Mouse (Mus musculus) midbrain, embryonic 11.5 days (tissue): ENCODE data around the gene Axin2. TPM values are rescaled to one million over a fixed set of nuclear protein-coding genes. Genes with fewer than 3 reads are reported as not detected.
"Not testable (repeated sequence)": the region's sequence is repeated elsewhere in the genome, so short reads cannot be mapped to it uniquely, and the experiment has no call there.

Experiments used
- ATAC-seq: fragments of 200-750 bp; cut with Nextera tagmentation; 2 replicates; pipeline ENCODE4 v1.8.0; 2017; ENCODE audit warnings: moderate TSS enrichment, moderate library complexity; ENCODE audit not compliant: low FRiP score
- DNase-seq: peaks from one replicate; pipeline ENCODE4 v3.0.0; 2015; ENCODE audit warnings: low spot score; ENCODE audit errors: missing footprints
- H3K27ac ChIP-seq: fragments of 300-500 bp; sonication (generic); 2 replicates; pipeline ENCODE4 v1.5.1; 2014; ENCODE audit warnings: low read depth, low read length
- H3K27me3 ChIP-seq: fragments of 300-500 bp; sonication (generic); 2 replicates; pipeline ENCODE4 v1.6.1; 2014; ENCODE audit warnings: mild to moderate bottlenecking, low read length, moderate library complexity, mixed read lengths; ENCODE audit not compliant: control insufficient read depth, insufficient read depth
- H3K36me3 ChIP-seq: fragments of 300-500 bp; sonication (generic); 2 replicates; pipeline ENCODE4 v1.6.1; 2014; ENCODE audit warnings: mild to moderate bottlenecking, low read length, moderate library complexity, mixed read lengths; ENCODE audit not compliant: control insufficient read depth, insufficient read depth
- H3K4me1 ChIP-seq: fragments of 300-500 bp; sonication (generic); 2 replicates; pipeline ENCODE4 v1.6.1; 2014; ENCODE audit warnings: low read length; ENCODE audit not compliant: control insufficient read depth, insufficient read depth
- H3K4me2 ChIP-seq: fragments of 300-500 bp; sonication (generic); 2 replicates; pipeline ENCODE4 v1.6.1; 2014; ENCODE audit warnings: mild to moderate bottlenecking, moderate library complexity
- H3K4me3 ChIP-seq: fragments of 300-500 bp; sonication (generic); 2 replicates; pipeline ENCODE4 v1.5.1; 2014; ENCODE audit warnings: low read depth, low read length
- H3K9ac ChIP-seq: fragments of 300-500 bp; sonication (generic); 2 replicates; pipeline ENCODE4 v1.6.1; 2014; ENCODE audit warnings: low read length
- H3K9me3 ChIP-seq: fragments of 300-500 bp; sonication (generic); 2 replicates; pipeline ENCODE4 v1.6.1; 2016; ENCODE audit warnings: low read length; ENCODE audit not compliant: control insufficient read depth
- WGBS: fragments of 180-500 bp; shearing (Covaris S2); extraction: QIAGEN DNeasy Blood & Tissue Kit; methylation state at CpG from one replicate; pipeline ENCODE4 v1.1.7; 2014; 5-methylcytosine and 5-hydroxymethylcytosine counted together
- polyA plus RNA-seq: library from polyadenylated mRNA; unstranded; fragments of >200 nt; fragmentation: Nextera tagmentation; extraction: Ambion mirVana; gene quantifications from 2 replicates; pipeline ENCODE4 v1.2.1, GENCODE M21; 2014

Gene Axin2
- 20.8 and 23.1 TPM in 2 replicates for polyA plus RNA-seq

DNA sequence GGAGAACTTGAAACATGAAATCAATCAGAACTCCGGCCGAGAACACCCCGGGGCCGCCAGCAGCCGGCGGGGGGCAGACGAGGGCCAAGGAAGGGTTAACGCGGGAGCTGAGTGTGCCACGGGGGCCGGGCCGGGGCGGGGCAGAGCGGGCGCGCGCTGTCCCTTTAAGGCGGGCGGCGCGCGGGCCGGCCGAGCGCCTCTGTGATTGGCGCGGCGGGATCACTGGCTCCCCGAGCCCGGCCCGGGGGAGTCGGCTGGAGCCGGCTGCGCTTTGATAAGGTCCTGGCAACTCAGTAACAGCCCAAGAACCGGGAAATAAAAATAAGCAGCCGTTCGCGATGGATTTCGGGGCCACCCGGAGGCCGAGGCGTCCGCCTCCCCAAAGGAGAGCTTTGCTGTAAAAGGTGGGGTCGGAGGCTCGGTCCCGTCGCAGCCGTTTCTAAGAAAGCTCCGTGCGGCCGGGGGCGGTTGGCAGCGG is at the start of gene Axin2:
TSS of gene Axin2 (plus strand) at position 192 of the 478 bp plus-strand sequence.
- peak; percentile 89 for ATAC-seq
- Histone ChIP-seq H3K9ac (peak within 1 kb of the TSS; percentile 97), H3K4me2 (peak within 1 kb of the TSS; percentile 82), H3K4me1 (peaks cover 42% of the 10 kb centered on the region), H3K27ac (peak within 1 kb of the TSS; percentile 100), H3K9me3 (no peaks in the 10 kb centered on the region; the same call in 1 of the 2 replicates), H3K4me3 (peak within 1 kb of the TSS; percentile 93), H3K27me3 (no peaks in the 10 kb centered on the region), H3K36me3 (no peaks in the 10 kb centered on the region)
- WGBS = under 1% methylated on average over 53 of the region's 53 CpGs
- DNase-seq = peak; percentile 99

DNA sequence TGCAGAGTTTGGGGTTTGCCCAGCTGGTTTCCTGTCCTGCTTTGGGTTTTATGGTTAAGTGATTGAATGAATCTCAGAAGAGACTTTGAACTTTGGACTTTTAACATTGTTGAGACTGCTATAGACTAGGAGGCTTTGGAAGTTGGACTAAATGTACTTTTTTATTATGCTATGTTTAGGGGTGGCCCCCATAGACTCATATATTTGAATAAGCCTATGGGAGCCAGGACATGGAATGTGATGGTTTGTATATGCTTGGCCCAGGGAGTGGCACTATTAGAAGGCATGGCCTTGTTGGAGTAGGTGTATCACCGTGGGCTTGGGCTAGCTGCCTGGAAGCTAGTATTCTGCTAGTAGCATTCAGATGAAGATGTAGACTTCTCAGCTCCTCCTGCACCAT is 48.9 kb upstream of the Axin2 start:
- not testable (repeated sequence) for H3K4me1 ChIP-seq, H3K9me3 ChIP-seq, H3K27me3 ChIP-seq, DNase-seq, H3K36me3 ChIP-seq, H3K9ac ChIP-seq, H3K4me2 ChIP-seq, H3K27ac ChIP-seq, H3K4me3 ChIP-seq, ATAC-seq
- 96% methylated on average over 1 of the region's 1 CpGs for WGBS

DNA sequence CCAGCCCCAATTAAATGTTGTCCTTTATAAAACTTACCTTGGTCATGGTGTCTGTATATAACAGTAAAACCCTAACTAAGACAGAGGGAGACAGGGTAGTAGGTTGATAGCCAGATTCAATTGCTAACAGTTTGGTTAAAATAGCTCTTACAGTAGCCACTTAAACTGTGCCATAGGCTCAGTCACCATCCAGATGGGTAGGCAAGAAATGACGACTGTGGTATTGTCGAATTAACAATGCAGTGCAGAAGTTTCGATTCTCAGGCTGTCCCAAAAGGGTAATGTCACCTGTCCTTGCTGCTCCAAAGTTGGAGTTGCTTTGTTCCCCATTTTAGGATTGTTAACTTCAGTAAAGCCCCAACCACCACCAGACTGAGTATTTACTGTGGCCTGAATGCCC is 48.4 kb upstream of the Axin2 start:
- DNase-seq (no peak), ATAC-seq (no peak)
- Histone ChIP-seq H3K4me3 (no peak overlapping the region), H3K27ac (no peak overlapping the region), H3K27me3 (no peaks in the 10 kb centered on the region), H3K4me1 (no peaks in the 10 kb centered on the region), H3K9ac (no peak overlapping the region), H3K36me3 (no peaks in the 10 kb centered on the region), H3K4me2 (no peak overlapping the region), H3K9me3 (no peaks in the 10 kb centered on the region)
- WGBS = 88% methylated on average over 3 of the region's 3 CpGs

DNA sequence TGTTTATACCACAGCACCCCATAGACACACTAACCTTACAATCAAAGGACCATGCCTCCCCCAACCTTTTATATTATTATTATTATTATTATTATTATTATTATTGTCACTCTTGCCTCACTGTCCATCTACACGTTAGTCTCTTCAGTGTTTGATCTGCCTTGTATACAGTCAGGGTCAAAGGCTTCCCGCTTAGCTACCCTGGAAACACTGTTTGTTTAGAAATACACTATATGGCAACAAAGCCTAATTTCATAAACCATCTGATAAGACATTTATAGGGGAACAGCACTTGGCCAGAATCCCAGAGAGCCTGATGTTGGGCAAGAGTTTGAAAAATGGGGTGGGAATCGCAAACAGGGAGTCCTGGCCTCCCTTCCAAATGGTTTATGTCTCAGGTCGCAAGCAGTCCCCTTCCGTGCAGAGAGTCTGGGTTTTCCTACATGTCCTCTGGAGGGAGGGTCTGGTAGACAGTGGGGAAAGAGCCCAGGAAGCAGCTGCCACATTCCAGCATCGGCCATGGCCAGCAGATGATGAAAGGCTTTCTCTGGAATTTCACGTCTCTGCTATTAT is 43.4 kb upstream of the Axin2 start:
- no peaks in the 10 kb centered on the region for H3K36me3 ChIP-seq
- WGBS = 90% methylated on average over 7 of the region's 7 CpGs
- no peak overlapping the region for H3K4me3 ChIP-seq
- no peaks in the 10 kb centered on the region for H3K4me1 ChIP-seq
- no peak overlapping the region for H3K4me2 ChIP-seq
- no peak overlapping the region for H3K27ac ChIP-seq
- no peaks in the 10 kb centered on the region for H3K27me3 ChIP-seq
- H3K9ac ChIP-seq = no peak overlapping the region
- DNase-seq (no peak), ATAC-seq (no peak)
- H3K9me3 ChIP-seq = no peaks in the 10 kb centered on the region

DNA sequence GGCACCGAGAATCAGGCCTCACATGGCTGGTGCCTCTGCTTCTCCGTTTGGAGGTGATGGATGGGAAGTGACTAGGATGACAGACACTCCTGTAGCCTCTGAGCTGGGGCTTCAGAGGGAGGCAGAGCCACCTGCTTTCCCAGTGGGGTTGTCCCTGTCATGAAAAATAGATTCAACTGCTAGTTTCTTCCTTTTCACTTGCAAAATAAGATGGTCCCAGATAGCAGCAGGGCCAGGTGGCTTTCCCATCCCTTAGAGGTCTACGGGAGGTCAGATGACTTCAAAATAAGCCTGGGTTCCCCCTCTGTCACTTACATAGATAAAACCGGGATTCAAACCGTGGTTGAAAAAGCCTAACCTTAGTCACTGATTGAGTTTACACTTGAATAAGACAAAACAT is 42.6 kb upstream of the Axin2 start:
- DNase-seq = no peak
- Histone ChIP-seq H3K27me3 (no peaks in the 10 kb centered on the region), H3K9me3 (no peaks in the 10 kb centered on the region), H3K4me3 (no peak overlapping the region), H3K27ac (no peak overlapping the region), H3K9ac (no peak overlapping the region), H3K4me1 (no peaks in the 10 kb centered on the region), H3K36me3 (no peaks in the 10 kb centered on the region), H3K4me2 (no peak overlapping the region)
- WGBS = 78% methylated on average over 5 of the region's 5 CpGs
- no peak for ATAC-seq

DNA sequence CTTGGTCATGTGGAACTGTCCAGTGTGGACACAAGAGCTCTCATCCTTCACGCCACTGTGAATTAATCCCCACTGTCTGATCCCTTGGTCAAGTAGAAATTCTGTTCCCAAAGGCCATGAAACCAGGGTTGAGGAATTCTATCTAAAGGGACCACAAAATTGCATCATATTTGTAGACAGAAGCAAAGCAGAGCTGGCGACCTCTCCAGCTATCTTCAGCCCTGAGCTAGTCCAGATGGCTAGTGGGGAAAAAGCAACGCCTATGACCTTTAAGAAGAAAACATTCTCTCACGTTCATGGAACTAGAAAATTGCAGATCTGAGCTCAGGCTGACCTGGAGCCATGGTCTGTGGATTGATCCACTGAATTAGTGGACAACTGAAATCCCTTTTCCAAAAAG is 39.6 kb upstream of the Axin2 start:
- H3K4me1 ChIP-seq = peaks cover 5% of the 10 kb centered on the region; the same call in 1 of the 2 replicates
- no peak overlapping the region for H3K4me2 ChIP-seq
- DNase-seq = no peak
- WGBS = 81% methylated on average over 4 of the region's 4 CpGs
- ATAC-seq = no peak
- no peak overlapping the region for H3K27ac ChIP-seq
- no peaks in the 10 kb centered on the region for H3K9me3 ChIP-seq
- no peaks in the 10 kb centered on the region for H3K27me3 ChIP-seq
- no peaks in the 10 kb centered on the region for H3K36me3 ChIP-seq
- no peak overlapping the region for H3K4me3 ChIP-seq
- H3K9ac ChIP-seq = no peak overlapping the region

DNA sequence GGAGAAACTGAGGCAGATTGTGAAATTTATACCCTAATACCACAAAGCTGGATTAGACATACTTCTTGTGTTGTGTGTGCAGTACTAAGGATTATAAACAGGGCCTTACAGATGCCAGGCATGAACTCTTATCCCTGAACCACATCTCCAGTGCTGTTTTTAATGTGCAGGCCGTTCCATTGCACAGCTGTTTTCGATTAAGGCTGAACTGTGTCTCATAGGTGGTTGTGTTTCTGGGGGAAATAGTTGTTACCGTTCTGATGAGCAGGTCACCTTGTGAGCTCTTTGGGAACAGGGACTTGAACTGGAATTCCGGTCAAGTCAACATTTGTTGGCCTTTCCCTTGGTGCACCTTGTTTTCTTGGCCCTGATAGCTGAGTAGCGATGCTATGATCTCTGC is 38.5 kb upstream of the Axin2 start:
- DNase-seq (no peak), ATAC-seq (no peak)
- Histone ChIP-seq H3K36me3 (no peaks in the 10 kb centered on the region), H3K4me3 (no peak overlapping the region), H3K4me2 (no peak overlapping the region), H3K9ac (no peak overlapping the region), H3K4me1 (peaks cover 14% of the 10 kb centered on the region; the same call in 1 of the 2 replicates), H3K27me3 (no peaks in the 10 kb centered on the region), H3K9me3 (no peaks in the 10 kb centered on the region), H3K27ac (no peak overlapping the region)
- 92% methylated on average over 5 of the region's 5 CpGs for WGBS

DNA sequence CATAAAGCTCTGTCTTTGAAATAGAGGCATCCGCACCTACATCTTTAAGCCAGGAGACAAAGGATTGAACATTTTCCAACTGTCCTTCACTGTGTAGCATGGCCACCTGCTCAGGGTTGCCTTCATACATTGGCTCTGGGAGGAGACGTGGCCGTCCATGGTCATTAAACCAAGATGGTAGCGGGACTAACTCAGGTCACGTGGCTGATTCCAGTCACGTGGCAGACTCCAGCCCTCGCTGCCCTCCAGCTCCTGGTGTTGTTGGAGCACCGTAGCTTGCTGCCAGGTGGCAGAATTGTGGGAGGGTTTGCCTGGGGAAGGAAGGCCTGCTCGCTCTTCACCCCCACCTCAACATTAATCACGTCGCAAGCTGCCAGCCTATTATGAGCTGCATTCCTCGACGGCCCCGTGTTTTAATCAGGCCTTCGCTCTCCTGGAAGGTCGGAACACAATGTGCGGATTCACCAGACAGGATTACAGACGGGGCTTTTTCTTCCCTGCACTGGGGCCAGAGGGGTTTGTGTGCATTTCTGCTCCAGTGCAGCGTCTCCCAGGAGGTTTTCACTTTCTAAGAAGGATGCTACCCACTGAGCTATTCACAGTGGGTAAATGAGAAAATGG is 34.8 kb upstream of the Axin2 start:
- ATAC-seq = peak; percentile 83
- peaks cover 23% of the 10 kb centered on the region for H3K4me1 ChIP-seq
- no peaks in the 10 kb centered on the region for H3K36me3 ChIP-seq
- H3K27ac ChIP-seq = peak overlapping the region; percentile 59
- H3K4me3 ChIP-seq = no peak overlapping the region
- no peak overlapping the region for H3K9ac ChIP-seq
- WGBS = 17% methylated on average over 19 of the region's 19 CpGs
- H3K4me2 ChIP-seq = no peak overlapping the region; the same call in 1 of the 2 replicates
- no peaks in the 10 kb centered on the region for H3K9me3 ChIP-seq
- H3K27me3 ChIP-seq = no peaks in the 10 kb centered on the region
- peak; percentile 92 for DNase-seq

DNA sequence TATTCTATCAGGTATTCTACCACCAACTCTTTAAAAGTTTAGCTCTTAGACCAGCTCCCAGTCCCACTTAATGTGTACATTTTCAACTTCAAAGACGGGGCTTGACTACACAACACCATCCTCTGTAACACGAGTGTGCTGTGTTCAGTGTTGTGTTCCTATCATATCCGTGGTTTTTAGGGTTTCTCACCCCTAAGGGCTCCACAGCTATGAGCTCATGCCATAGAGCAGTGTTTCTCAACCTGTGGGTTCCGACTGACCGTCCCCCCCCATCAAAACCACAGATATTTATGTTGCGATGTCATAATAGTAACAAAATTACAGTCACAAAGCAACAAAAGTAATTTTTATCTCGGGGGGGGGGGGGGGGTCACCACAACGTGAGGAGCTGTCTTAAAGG is 34.1 kb upstream of the Axin2 start:
- Histone ChIP-seq H3K27me3 (no peaks in the 10 kb centered on the region), H3K4me2 (no peak overlapping the region), H3K9me3 (no peaks in the 10 kb centered on the region), H3K9ac (no peak overlapping the region), H3K4me3 (no peak overlapping the region), H3K36me3 (no peaks in the 10 kb centered on the region), H3K4me1 (peaks cover 28% of the 10 kb centered on the region), H3K27ac (peak overlapping the region; percentile 59; the same call in 1 of the 2 replicates)
- no peak; the same call in 1 of the 2 replicates for ATAC-seq
- WGBS = 51% methylated on average over 8 of the region's 8 CpGs
- no peak for DNase-seq
